Comparison of ENCODE assay signal across 8 mouse cellular contexts in the genomic region with DNA sequence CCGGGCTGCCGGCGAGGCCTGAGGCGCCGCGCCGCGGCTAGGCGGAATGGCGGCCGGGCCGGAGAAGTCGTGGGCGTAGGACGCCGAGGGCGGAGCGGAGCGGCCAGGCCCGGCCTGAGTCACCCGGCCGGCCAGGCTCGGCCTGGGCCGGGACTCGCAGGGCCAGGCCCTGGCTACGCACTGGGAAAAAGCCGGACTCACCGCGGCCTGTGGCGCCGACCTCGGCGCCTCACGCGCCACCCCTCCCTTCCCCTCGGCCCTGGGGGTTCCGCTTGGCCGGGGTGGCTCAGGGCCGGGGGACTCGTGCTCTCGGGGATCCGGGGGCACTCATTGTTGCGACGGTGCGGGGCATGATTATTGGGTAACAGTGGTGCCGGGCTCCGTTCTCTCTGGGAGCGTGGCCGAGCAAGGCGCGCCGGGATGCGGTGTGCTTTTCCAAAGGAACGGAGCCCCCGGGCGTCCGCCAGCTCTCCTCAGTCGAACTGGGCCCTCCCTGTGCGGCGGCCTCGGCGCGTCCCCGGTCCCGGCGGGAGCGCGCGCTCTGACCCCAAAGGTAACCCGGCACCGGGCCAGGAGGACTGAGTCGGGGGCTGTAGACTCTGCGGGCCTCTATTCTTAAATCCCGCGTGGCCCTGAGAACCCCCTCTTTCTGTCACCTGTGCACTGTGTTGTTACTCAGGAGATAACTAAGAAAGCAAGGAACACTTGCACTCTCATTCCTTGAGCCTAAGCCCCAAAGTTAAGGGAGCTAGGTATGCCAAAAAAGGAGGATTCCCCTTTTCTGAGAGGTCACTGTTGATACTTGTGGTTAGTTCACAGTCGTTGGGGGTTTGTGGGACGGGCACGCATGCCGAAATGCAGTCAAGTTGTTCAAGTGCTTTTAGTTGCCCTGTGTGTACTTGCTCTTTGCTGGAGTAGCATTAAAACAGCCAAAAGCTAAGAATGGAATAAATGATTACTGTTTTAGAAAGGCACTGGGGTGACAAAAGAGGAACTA. TPM values are rescaled to one million over a fixed set of nuclear protein-coding genes. Genes with fewer than 3 reads are reported as not detected.
A peak's percentile ranks its signal among the peaks of the same experiment; 100 is the strongest.
DNase-seq lines count a peak whose midpoint lies in the region; ATAC-seq lines count a peak whose summit lies in the region.

No protein-coding gene starts in this region.

- intact Hi-C loops in left cerebral cortex, postnatal 25 days (cut with DNase I), result loop anchor here (2.0 to 5.0 kb wide), 4 partner anchors 63 to 197 kb away; partner anchors contain the start of gene Ezh2

- peak; percentile 74 for DNase-seq in gastrocnemius, postnatal 10 days
- peak; percentile 65 for DNase-seq in induced T-regulatory cell, adult 2 months (ENCODE audit: low read depth)
- peak; percentile 40 to 64 for DNase-seq in left cerebral cortex, postnatal 25 days (ENCODE audit: low spot score in 2 of 2)
- DNase-seq in mesoderm, embryonic 11.5 days (ENCODE audit: low read depth, low spot score), result peak; percentile 69
- DNase-seq in right cerebral cortex, postnatal 25 days, result peak; percentile 80
- DNase-seq in yolk sac, embryonic 10.5 days (ENCODE audit: low spot score), result peak; percentile 73

- peak; percentile 30 for ATAC-seq in activated CD4-positive, CD25-positive, alpha-beta regulatory T cell, adult 4 months
- peak; percentile 39 for ATAC-seq in common myeloid progenitor, adult 5-6 weeks (replicated peaks; ENCODE audit: low read depth, poor library complexity, severe bottlenecking)

RNA-seq across cellular contexts. Expression of gene Cul1, which starts 1.7 kb away (rescaled TPM):
- polyA plus RNA-seq in activated CD4-positive, CD25-positive, alpha-beta regulatory T cell, adult 4 months (2017; shearing (Covaris generic)), result 10 to 100 TPM; 65.3 to 70.8 TPM
- 142 and 143 TPM in 2 replicates for total RNA-seq in common myeloid progenitor, adult 5-6 weeks (2017)
- 10 to 100 TPM; 71.1 to 79.6 TPM for total RNA-seq in gastrocnemius, postnatal 10 days (2021)
- total RNA-seq in left cerebral cortex, postnatal 25 days (2021), result 100 to 1,000 TPM; 106 to 122 TPM

Comparison
In these comparisons a context has a peak if more than half of its experiments do, and no peak if none do; other contexts are left out.
1. Peak in every context shown above with its lines: DNase-seq and ATAC-seq.